Mouse (Mus musculus): ENCODE measurements around the gene Sgip1. TPM values are rescaled to one million over a fixed set of nuclear protein-coding genes. Genes with fewer than 3 reads are reported as not detected.

Sgip1 gene
- polyA plus RNA-seq, 1 experiment, result 8.6 TPM

GRCm38 (mm10) chr4:102976290-102977275 is 235.5 kb downstream of the Sgip1 start:
- no peak for DNase-seq
- no peak for TF ChIP-seq POLR2A (IDR thresholded peaks at IDR 0.05; ENCODE audit: borderline replicate concordance, extremely low read depth, low read depth, low read length)
- TF ChIP-seq CTCF (IDR thresholded peaks at IDR 0.05; ENCODE audit: insufficient read depth, low read length), result no peak
- WGBS, result 68% methylated on average over 12 of the region's 12 CpGs
- Histone ChIP-seq H3K4me3 (replicated peaks; ENCODE audit: extremely low read depth, low read depth, low read length) (no peak overlapping the region), H3K4me1 (ENCODE audit: control insufficient read depth, insufficient read depth, low read length) (no peaks in the 10 kb centered on the region)

DNA sequence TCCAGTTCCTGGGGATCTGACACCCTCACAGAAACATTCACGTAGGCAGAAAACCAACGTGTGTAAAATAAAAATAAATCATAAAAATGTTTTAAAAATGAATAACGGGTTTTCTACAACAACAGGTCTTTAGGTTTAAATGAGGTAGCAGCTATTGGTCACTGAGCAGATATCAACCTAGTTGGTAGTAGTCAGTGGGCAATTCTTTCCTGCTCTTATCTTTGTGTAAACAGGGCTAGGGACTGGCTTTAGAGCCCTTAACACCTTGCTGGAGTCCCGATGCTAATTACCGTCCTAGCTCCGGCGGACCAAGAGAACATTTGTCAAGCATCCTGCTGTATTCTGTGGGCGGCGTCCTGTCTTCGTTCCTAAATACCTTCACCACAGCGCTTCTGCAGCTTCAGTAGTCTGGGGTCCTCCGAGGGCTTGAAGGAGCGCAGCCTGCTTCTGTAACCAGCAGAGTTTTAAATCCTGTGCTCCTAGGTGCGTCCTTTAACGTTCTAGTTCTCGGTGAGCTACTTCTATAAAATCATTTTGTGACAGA is 236.8 kb downstream of the Sgip1 start:
- 16% methylated on average over 16 of the region's 16 CpGs for WGBS
- Histone ChIP-seq H3K4me3 (replicated peaks; ENCODE audit: extremely low read depth, low read depth, low read length) (no peak overlapping the region), H3K4me1 (ENCODE audit: control insufficient read depth, insufficient read depth, low read length) (no peaks in the 10 kb centered on the region)
- no peak for DNase-seq
- TF ChIP-seq CTCF (IDR thresholded peaks at IDR 0.05; ENCODE audit: insufficient read depth, low read length), result no peak
- no peak for TF ChIP-seq POLR2A (IDR thresholded peaks at IDR 0.05; ENCODE audit: borderline replicate concordance, extremely low read depth, low read depth, low read length)

GRCm38 (mm10) chr4:102978440-102978839 is 237.3 kb downstream of the Sgip1 start, which contains the start of gene Tctex1d1:
Gene Tctex1d1, plus strand, starts transcription at chr4:102978606.
- Histone ChIP-seq H3K4me3 (replicated peaks; ENCODE audit: extremely low read depth, low read depth, low read length) (peak within 1 kb of the TSS; percentile 24), H3K4me1 (ENCODE audit: control insufficient read depth, insufficient read depth, low read length) (no peaks in the 10 kb centered on the region)
- DNase-seq, result no peak
- 4% methylated on average over 13 of the region's 13 CpGs for WGBS
- TF ChIP-seq POLR2A (IDR thresholded peaks at IDR 0.05; ENCODE audit: borderline replicate concordance, extremely low read depth, low read depth, low read length), result no peak
- no peak for TF ChIP-seq CTCF (IDR thresholded peaks at IDR 0.05; ENCODE audit: insufficient read depth, low read length)

GRCm38 (mm10) chr4:102979385-102979784 is 238.3 kb downstream of the Sgip1 start:
- WGBS, result 30% methylated on average over 5 of the region's 5 CpGs
- TF ChIP-seq POLR2A (IDR thresholded peaks at IDR 0.05; ENCODE audit: borderline replicate concordance, extremely low read depth, low read depth, low read length), result no peak
- TF ChIP-seq CTCF (IDR thresholded peaks at IDR 0.05; ENCODE audit: insufficient read depth, low read length), result no peak
- H3K4me3 ChIP-seq (replicated peaks; ENCODE audit: extremely low read depth, low read depth, low read length), result no peak overlapping the region
- DNase-seq, result no peak
- H3K4me1 ChIP-seq (ENCODE audit: control insufficient read depth, insufficient read depth, low read length), result no peaks in the 10 kb centered on the region

- no peak for TF ChIP-seq POLR2A (IDR thresholded peaks at IDR 0.05; ENCODE audit: borderline replicate concordance, extremely low read depth, low read depth, low read length)
- TF ChIP-seq CTCF (IDR thresholded peaks at IDR 0.05; ENCODE audit: insufficient read depth, low read length), result no peak
- DNase-seq, result no peak
- H3K4me1 ChIP-seq (ENCODE audit: control insufficient read depth, insufficient read depth, low read length), result no peaks in the 10 kb centered on the region
- H3K4me3 ChIP-seq (replicated peaks; ENCODE audit: extremely low read depth, low read depth, low read length), result no peak overlapping the region
- 67% methylated on average over 8 of the region's 8 CpGs for WGBS
Observed at GRCm38 (mm10) chr4:102981709-102982108, 240.6 kb downstream of the Sgip1 start.

DNA sequence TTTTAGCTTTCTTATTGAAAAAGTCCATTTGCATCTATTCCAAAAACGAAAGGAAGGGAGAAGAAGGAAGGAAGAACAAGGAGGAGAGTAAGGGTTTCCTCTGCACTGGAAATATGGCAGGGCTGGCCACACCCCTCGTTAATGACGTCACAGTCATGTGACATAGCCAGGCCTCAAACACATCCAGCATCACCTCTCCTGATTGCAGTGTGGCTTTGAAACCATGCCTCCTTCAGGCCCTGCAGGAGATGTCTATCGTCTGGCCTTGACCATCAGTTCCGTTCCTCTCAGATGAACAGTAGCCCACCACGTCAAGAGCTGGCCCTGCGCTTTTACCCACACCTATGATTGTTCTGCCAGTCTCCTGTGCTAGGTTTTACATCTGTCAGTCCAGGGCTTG is 245.1 kb downstream of the Sgip1 start:
- WGBS, result 69% methylated on average over 7 of the region's 7 CpGs
- no peak overlapping the region for H3K4me3 ChIP-seq (replicated peaks; ENCODE audit: extremely low read depth, low read depth, low read length)
- H3K4me1 ChIP-seq (ENCODE audit: control insufficient read depth, insufficient read depth, low read length), result no peaks in the 10 kb centered on the region
- no peak for TF ChIP-seq CTCF (IDR thresholded peaks at IDR 0.05; ENCODE audit: insufficient read depth, low read length)
- no peak for TF ChIP-seq POLR2A (IDR thresholded peaks at IDR 0.05; ENCODE audit: borderline replicate concordance, extremely low read depth, low read depth, low read length)
- no peak for DNase-seq

DNA sequence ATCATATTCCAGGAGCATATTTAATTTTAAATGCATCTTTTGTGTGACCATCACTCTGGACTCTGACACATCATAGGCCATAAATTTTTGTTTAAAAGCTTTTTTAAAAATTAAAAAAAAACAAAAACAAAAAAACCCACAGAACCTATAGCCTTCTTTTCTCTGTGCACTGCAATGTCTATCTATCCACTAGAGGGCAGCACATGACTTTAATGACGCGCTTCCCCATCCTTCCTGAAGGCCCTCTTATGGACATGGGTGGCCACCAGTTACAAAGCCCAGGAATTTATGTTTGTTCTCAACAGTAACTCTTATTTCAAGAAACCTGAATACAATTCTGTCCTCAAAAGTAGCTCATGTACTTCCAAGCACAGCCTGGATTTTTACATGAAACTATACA is 245.8 kb downstream of the Sgip1 start:
- Histone ChIP-seq H3K4me3 (replicated peaks; ENCODE audit: extremely low read depth, low read depth, low read length) (no peak overlapping the region), H3K4me1 (ENCODE audit: control insufficient read depth, insufficient read depth, low read length) (no peaks in the 10 kb centered on the region)
- TF ChIP-seq CTCF (IDR thresholded peaks at IDR 0.05; ENCODE audit: insufficient read depth, low read length), result peak; percentile 65
- no peak for TF ChIP-seq POLR2A (IDR thresholded peaks at IDR 0.05; ENCODE audit: borderline replicate concordance, extremely low read depth, low read depth, low read length)
- DNase-seq, result peak; percentile 17
- WGBS, result 1% methylated on average over 2 of the region's 2 CpGs

DNA sequence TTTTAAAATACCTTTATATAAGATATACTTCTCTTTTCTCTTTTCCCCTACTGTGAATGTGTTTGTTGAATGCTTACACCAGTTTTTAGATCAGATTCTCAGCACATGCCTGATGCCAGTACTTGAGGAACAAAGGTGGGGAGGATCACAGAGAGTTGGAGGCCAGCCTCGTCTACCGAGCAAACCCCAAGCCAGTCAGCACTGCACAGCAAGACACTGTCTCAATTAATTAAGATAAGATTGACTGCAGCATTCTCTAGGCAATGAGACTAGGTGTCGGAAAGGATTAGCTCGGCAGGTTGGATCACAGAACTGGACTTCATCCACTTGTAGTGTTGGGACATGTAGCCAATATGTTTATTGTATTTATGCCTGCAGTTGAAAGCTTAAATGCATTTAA is 246.2 kb downstream of the Sgip1 start:
- Histone ChIP-seq H3K4me1 (ENCODE audit: control insufficient read depth, insufficient read depth, low read length) (no peaks in the 10 kb centered on the region), H3K4me3 (replicated peaks; ENCODE audit: extremely low read depth, low read depth, low read length) (no peak overlapping the region)
- TF ChIP-seq CTCF (IDR thresholded peaks at IDR 0.05; ENCODE audit: insufficient read depth, low read length) (no peak), POLR2A (IDR thresholded peaks at IDR 0.05; ENCODE audit: borderline replicate concordance, extremely low read depth, low read depth, low read length) (no peak)
- 69% methylated on average over 4 of the region's 4 CpGs for WGBS
- DNase-seq, result no peak

GRCm38 (mm10) chr4:102987756-102988155 is 246.7 kb downstream of the Sgip1 start:
- H3K4me3 ChIP-seq (replicated peaks; ENCODE audit: extremely low read depth, low read depth, low read length), result no peak overlapping the region
- no peak for TF ChIP-seq POLR2A (IDR thresholded peaks at IDR 0.05; ENCODE audit: borderline replicate concordance, extremely low read depth, low read depth, low read length)
- no peak for TF ChIP-seq CTCF (IDR thresholded peaks at IDR 0.05; ENCODE audit: insufficient read depth, low read length)
- no peaks in the 10 kb centered on the region for H3K4me1 ChIP-seq (ENCODE audit: control insufficient read depth, insufficient read depth, low read length)
- 73% methylated on average over 2 of the region's 2 CpGs for WGBS
- no peak for DNase-seq
